Mouse (Mus musculus) thymus, postnatal 10 days (tissue): ENCODE measurements at regions not wholly inside any gene's neighbourhood (a gene's known extent, or its start where the extent isn't known, plus 50 kb on each side); places are given as distances from the start of the nearest gene placed in this dataset.

ENCODE experiments used
- DNase-seq, 2 experiments: peaks; one replicate each; pipeline ENCODE4 v3.0.0; 2021; ENCODE audit warnings: low spot score in 2 of 2

DNA sequence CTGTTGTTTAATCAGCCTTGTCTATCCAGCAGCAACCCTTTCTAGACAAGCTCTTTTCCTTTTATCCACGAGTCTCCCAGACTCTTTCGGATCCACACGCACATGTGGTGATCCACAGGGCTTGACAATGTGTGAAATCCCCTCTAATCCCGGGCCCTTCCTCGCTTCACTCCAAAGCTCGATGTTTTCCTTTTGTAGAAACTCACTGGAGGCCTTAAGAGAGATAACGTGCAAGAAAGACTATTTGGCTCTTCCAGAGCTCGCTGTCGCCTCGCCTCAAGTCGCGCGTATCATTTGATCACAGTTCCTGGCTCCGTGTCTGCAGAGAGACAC is 234.9 kb downstream of the Gm5426 start:
- peak in 1 of 2 experiments; percentile 7 for DNase-seq

DNA sequence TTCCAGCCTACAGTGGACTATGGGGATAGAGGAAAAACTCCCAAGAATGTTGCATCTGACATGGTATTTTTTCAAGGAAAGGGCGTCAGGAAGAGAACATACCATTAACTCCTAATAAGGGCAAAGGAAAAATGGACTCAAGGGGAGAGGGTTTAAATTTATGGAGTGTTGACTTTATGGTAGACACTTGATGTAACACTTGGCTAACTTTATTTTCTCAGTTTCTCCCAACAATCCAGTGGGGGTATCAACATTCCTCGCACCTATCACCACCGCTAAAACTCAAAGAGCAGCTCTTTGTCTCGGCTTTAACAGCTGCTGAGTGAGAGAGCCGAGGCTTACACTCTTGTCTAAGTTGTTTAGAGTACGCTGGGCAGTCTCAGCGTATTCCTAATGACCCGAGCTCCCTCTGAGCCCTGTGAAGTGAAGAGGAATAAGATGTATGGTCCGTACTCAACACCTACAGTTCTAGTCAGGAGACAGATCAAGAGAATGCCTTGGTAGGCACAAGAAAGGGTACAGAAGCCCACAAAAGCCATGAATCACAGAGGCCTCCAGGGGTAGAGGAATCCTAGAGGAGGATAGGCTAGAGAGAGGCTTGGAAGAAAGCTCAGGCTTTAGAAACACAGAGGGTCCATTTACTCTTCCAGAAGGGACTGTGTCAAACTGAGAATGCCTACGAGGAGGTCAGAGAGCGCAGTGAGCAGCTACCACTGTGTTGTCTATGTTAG is 236.4 kb downstream of the Gm5426 start:
- no peak for DNase-seq

- peak; percentile 26 to 38 for DNase-seq
These were observed 237.1 kb downstream of the Gm5426 start for GRCm38 (mm10) chr10:96373481-96373880.

- DNase-seq: peak in 1 of 2 experiments; percentile 30
These were observed 238.1 kb downstream of the Gm5426 start for GRCm38 (mm10) chr10:96374293-96375069.

- DNase-seq: no peak
These were observed 238.7 kb downstream of the Gm5426 start for GRCm38 (mm10) chr10:96375070-96375447.

DNA sequence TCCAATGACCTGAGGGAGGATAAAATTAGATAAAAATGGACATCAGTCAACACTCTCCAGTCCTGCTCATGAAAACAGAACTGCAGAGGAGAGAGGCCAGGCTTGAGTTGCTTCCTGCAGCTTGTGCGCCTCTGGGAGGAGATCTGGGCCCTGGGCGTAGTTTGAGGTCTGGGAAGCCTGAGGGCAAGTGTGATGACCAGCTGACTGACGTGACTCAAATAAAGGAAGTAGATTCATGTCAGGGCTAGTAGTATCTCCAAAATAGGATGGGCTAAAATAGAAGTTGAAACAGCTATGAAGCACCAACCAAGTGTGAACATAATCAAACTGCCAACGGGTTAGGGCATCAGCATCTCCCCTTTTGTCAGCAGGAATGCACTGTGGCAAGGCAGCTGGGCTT is 239.3 kb upstream of the Btg1 start:
- no peak for DNase-seq

- DNase-seq: no peak
These were observed 237.6 kb upstream of the Btg1 start for GRCm38 (mm10) chr10:96379016-96379771.

GRCm38 (mm10) chr10:96381664-96382063 is 235.1 kb upstream of the Btg1 start:
- no peak for DNase-seq

- DNase-seq: no peak
These were observed 225.1 kb upstream of the Btg1 start for GRCm38 (mm10) chr10:96391748-96392147.

DNA sequence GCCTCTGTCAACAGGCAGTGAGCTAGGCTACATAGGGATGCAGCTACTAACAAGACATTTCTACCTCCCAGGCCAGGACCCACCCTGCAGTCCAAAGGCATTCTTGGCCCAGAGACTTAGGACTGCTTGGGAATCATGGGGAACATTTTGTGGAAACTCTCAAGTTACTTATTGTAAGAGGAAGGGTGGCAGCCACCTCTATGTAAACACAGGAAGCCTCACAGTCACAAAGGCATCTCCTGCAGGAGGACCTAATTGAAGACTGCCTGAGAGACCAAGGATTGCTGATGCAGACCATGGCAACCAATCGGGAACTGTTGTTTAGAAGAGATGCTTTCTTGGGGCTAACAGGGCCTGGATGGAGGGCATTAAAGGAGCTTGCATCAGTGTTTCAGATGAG is 224.0 kb upstream of the Btg1 start:
- DNase-seq: no peak

DNA sequence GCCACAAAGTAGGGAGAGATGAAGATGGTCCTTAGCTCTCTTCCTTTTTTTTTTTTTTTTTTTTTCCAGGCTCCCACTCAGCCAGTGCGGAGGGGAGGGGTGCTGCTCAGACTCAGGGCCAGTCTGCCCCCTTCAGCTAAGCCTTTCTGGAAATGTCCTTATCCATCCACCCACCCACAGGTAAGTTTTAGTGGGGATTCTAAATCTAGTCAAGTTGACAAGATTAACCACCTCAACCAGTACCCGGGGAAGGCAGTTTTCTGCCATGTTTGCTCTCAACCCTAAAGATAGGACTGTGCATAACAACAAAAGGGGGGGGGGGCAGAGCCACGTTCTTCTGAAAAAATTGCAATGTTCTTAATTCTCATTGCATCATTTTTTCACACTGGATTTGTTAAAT is 222.6 kb upstream of the Btg1 start:
- no peak for DNase-seq

GRCm38 (mm10) chr10:96395017-96395416 is 221.8 kb upstream of the Btg1 start:
- no peak for DNase-seq

- DNase-seq: no peak
These were observed 218.8 kb upstream of the Btg1 start for GRCm38 (mm10) chr10:96397931-96398561.

DNA sequence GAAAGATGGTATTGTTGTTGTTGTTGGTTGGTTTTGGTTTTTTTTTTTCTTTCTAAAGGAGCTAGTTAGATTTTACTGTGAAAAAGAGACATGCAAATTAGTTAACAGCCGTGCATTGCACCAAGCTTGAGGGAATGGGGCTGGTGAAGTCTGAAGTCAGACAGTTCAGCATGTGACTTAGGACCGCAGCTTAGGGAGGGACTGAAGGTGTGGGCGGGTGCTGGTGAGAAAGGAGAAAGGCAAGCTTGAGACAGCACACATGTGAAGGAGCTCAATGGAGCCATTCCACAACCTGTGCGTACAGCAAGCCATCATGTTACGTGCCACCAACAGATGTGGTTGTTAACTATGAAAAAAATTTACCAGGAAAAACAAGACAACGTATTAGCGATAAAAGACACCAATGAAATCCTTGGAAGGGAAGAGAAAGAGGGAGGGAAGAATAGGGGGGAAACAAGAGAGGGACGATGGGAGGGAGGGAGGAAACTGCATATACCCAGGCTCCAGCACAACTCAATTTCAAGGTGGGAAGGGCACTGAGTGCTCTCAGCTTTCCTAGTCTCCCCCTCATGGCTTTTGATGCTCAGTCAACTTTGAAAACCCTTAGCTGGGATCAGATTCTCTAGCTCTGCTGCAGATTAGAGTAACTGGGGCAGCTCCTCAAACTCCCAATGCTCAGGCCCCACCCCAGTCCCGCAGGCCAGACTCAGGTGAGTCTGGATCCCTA is 218.1 kb upstream of the Btg1 start:
- no peak for DNase-seq

- no peak for DNase-seq
These were observed 217.0 kb upstream of the Btg1 start for GRCm38 (mm10) chr10:96399636-96400400.

DNA sequence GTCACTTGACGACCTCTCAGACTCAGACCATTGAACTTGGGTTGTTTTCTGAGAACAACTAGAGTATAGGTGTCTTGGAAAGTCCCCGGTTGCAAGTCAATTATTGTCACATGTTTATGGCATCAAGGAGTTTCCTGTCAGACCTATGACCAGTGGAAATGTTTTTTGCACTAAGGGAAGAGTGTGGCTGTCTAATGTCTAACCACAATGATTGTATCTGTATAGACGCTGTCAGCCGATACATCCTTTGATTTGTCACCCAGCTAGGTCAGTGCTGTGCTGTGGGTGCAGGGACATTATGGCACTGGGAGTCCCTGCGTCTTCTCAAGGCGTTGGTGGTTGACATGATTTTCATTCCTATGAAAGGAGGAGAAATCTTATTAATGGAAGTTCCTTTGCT is 216.0 kb upstream of the Btg1 start:
- DNase-seq: no peak

DNA sequence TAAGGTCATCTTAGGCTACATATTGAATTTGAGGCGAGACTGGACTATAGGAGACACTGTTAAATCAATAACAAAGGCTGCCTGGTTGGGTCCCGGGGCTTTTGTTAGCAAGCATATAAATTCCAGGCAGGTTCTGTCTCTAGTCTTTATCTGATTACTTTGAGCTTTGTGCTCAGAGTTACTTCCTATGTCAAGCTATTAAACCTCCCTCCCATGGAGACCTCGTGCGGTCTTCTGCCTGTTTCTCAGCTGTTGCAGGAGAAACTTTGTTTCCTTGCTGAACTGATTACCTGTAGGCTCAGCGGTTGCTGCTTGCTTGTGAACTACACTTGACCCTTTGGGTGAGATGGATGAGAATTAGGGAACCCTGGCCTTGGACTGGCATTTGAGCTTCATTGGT is 210.5 kb upstream of the Btg1 start:
- DNase-seq: no peak

DNA sequence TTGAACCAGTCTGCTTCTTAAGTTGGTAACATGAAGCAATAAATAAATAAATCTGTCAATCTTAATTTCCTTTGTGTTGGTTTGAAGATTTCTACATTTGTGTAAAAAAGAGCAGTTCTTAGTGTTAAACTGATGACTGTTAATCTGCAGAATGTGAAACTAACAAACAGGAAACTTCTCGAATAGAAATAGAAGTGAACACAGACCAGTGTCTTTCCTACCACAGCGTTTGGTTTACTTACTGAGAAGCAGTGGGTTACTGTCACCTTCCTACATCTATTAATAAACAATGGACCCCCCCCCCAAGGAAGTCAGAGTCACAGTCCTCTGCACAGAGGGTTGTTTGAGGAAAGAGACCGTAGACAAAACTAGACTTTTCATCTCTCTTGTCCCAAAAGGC is 209.0 kb upstream of the Btg1 start:
- no peak for DNase-seq

DNA sequence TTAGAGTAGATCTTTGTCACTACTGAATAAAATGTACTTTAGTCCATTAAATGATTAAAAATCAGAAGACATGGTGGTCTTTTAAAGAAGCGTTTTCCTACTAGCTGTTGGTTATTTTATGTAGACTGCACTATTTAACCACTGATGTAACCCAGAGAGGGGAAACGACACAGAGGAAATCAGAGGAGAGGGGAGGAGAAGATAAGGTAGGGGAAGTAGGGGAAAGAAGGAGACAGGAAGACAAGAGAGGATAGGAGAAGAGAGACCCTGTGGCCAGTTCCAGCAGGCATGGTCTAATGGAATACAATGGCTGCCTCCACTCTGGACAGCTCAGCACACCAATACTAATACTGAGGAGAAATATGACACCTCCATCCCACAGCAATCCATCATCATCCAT is 208.6 kb upstream of the Btg1 start:
- DNase-seq: no peak

GRCm38 (mm10) chr10:96410028-96410427 is 206.8 kb upstream of the Btg1 start:
- DNase-seq: no peak

DNA sequence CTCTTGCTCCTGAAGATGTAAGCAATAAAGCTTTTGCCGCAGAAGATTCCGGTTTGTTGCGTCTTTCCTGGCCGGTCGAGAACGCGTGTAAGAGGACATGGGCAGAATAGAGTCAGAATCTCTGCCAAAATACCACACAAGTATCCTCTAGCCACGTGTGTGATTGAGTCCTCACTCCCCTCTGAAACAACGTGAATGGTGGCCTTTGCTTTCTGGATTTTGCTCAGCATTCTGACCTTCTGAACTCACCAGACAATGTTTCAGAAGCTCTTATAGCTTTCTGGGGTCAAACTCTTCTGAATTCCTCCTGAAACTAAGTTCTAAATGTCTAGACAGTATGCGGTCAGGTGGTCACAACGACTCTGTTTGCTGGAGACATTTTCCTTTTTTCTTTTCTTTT is 202.0 kb upstream of the Btg1 start:
- no peak for DNase-seq
